Mouse (Mus musculus) lung, postnatal 0 days (tissue): ENCODE data around the gene Ergic1.

ENCODE experiments used
- CTCF ChIP-seq: IDR thresholded peaks from 2 replicates; pipeline ENCODE4 v1.5.1; 2016; ENCODE audit warnings: antibody characterized with exemption, mild to moderate bottlenecking
- EP300 ChIP-seq: IDR thresholded peaks from 2 replicates; pipeline ENCODE4 v1.6.1; 2016; ENCODE audit warnings: antibody characterized with exemption, mild to moderate bottlenecking, control low read depth

DNA sequence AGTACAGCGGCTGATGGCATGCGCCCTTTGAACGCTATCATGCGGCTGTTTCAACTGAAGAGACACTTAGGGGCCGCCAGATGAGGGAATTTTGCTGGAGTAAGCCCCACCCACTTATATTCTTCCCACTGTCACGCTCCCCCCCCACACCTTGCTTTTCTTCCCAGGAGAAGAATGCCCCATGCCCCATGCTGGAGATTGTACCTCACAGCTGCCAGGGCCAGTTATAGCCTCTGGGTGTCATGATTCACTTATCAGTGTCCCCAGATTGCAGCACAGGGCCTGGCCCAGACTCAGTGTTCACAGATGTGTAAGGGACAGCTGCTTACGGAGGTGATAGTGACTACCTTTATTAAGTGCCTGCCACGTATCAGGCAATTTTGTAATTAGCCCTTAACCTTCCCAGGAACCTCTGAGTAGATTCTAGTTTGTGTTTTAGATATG is 84.1 kb downstream of the Ergic1 start:
- no peak for TF ChIP-seq CTCF
- no peak for TF ChIP-seq EP300
